Mouse (Mus musculus) brain, adult 2 months (tissue): Measurements from ENCODE around the gene Gm17657.

Experiments
- DNase-seq: peaks from one replicate; pipeline ENCODE4 v3.0.0; 2011; ENCODE audit warnings: low read depth, low spot score

Gm17657 gene

GRCm38 (mm10) chr17:29488257-29488977, 61.0 kb downstream of the Gm17657 start:
- no peak for DNase-seq

DNA sequence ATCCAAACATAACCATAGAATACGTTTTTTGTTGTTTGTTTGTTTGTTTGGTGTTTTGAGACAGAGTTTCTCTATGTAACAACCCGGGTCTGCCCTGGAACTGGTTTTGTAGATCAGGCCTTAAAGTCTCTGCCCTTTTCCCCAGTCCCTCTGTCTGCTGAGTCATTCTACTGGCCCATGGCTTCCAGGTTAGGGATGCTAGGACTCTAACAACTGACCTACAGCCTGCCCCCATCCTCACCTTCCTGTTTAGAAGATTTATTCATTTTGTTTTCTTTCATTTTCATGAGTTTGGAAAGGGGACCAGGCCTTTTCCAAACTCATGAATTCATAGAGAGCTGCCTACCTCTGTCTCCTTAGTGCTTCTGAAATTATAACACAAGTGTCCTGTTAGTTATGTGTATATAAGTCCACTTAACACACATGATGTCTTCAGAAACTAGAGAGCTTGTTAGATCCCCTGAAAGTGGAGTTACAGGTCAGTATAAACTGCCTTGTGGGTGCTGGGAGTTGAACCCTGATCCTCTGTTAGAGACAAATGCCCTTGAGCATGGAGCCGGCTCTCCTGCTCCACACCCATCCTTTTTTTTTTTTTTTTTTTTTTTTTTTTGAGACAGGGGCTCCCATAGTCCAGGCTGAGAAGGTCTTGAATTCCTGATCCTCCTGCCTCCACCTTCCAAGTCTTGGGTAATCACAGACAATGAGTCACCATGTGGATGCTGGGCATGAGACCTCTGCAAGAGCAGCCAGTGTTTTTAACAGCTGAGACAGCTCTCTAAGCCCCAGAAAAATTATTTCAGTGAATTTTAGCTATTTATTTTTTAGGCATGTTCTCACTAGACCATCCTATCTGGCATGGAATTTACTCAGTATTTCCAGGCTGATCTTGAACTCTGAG, 63.9 kb downstream of the Gm17657 start:
- no peak for DNase-seq

DNA sequence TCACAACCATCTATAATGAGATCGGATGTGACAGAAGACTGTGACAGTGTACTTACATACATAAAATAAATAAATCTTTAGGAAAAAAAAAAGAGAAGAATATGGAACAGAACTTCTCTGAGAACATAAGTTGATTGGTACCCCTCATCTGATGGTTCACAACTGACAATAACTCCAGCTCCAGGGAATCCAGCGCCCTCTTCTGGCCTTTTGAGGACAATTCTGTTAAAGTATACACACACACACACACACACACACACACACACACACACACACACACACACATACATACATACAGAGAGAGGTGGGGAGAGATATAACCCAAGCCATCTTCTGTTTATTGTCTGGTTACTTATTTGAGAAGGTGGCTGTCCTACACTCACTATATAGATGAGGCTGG, 65.0 kb downstream of the Gm17657 start:
- no peak for DNase-seq

DNA sequence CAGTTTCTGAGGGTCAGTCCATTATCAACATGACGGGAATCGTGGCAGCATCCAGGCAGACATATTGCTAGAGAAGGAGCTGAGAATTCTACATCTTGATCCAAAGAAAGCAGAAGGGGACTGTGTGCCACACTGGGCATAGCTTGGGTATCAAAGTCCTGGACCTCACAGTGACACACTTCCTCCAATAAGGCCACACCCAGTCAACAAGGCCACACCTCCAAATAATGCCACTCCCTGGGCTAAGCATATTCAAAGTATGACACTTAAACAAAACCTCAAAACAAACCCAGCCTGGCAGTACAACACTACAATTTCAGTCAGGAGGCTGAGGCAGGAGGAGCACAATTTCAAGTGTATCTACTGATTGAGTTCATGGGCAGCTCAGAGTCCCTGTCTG, 66.2 kb downstream of the Gm17657 start:
- no peak for DNase-seq

DNA sequence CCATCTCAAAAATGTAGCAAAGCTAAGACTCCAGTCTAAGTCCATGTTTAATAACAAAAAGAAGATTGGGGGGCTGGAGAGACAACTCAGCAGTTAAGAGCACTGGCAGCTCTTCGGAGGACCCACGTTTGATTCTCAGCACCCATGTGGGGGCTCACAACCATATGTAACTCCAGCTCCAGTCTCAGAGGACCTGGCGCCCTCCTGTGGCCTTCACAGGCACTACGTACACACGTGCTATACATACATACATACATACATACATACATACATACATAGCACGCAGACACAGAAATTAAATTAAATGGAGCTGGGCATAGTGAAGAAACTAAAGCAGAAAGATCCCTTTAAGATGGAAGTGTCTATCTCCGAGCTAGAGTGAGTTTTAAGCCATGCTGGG, 66.8 kb downstream of the Gm17657 start:
- DNase-seq, result no peak

- no peak for DNase-seq
Measured at GRCm38 (mm10) chr17:29480256-29480655, 69.2 kb downstream of the Gm17657 start.

GRCm38 (mm10) chr17:29478271-29478670, 71.2 kb downstream of the Gm17657 start:
- no peak for DNase-seq

DNA sequence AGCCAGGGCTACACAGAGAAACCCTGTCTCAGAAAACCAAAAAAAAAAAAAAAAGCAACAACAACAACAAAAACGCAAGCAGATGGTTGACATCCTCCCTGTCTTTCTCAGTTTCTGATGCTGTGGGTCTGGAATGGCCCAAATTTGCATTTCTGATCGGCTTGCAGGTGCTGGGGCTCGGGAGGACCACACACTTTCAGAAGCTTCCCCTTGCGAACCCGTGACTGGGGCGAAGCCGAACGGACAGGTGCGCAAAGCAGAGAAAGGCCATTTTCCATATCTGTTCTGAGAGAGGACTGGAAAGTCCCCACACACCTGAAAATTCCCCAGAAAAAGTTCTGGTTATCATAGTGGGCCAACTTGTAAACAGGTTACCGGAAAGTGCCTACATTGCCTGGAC, 72.1 kb downstream of the Gm17657 start:
- no peak for DNase-seq

GRCm38 (mm10) chr17:29476461-29476860, 73.0 kb downstream of the Gm17657 start:
- DNase-seq, result no peak

GRCm38 (mm10) chr17:29475142-29475541, 74.3 kb downstream of the Gm17657 start:
- no peak for DNase-seq

DNA sequence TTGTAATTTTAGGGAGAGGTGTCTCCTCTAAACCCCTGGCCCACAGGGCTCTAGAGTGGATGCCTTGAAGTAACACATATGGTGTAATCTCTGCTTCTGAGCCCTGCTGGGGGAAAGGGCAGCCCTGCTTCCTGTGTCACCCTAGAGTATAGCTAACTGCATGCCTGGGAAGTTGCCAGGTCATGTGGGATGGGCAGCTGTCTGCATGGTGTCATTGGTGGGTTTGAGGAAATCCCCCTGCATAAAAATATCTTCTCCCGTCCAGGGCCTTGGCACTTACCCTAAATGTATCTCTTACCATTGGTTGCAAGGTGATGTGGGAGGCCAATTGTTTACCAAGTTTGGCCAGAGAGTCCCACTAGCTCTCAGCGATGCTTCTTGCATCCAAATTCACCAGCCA, 75.4 kb downstream of the Gm17657 start:
- DNase-seq, result no peak

GRCm38 (mm10) chr17:29473466-29473865, 76.0 kb downstream of the Gm17657 start:
- DNase-seq, result no peak
